Mouse (Mus musculus): ENCODE data around the gene Lsm4. TPM values are rescaled to one million over a fixed set of nuclear protein-coding genes. Genes with fewer than 3 reads are reported as not detected.

Lsm4 gene
- polyA plus RNA-seq, 1 experiment: 148 TPM

DNA sequence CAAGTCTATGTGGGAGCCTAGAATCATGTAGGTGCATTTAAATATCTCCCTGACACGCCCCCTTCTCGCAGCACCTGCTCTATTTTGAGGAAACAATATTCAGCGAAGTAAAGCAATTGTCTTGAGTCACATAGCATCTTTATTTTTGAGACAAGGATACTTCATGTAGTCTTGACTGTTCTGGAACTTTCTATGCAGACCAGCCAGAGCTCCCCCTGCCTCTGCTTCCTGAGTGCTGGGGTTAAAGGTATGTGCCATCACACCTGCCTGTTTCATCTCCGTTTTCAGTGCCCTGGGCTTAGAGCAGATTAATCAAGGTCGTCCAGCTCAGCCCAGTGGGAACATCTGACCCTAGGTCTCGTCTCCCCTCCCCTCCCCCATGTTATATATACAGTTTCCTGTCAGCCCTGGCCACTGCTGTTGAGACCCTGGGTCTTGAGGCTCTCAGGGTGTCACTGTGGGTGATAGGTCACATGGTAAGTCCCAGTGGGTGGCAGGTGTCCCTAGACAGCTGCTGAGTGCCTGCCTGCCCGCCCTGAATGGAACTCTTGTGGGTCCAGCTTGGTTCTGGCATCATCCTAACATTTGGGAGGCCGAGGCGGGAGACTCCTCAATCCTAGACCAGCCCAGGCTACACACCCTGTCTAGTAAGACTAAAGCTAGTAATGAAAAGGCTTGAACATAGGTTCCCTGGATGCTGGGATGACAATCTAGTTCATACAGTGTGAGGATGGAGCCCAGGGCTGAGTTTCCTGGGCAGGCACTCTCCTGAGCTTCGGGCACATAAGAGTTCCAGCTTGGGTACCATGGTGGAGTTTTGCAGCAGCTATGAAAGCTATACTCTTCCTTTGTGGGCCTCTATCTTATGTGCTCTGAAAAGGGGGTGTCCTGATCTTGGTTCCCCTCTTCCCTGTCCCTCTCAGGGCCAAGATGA lies 28.3 kb downstream of the Lsm4 start:
- Histone ChIP-seq H3K4me1 (ENCODE audit: control insufficient read depth, insufficient read depth, low read length) (peaks cover 20% of the 10 kb centered on the region), H3K27ac (ENCODE audit: control insufficient read depth, insufficient read depth, low read depth, low read length) (no peak overlapping the region; the same call in 1 of the 2 replicates)

DNA sequence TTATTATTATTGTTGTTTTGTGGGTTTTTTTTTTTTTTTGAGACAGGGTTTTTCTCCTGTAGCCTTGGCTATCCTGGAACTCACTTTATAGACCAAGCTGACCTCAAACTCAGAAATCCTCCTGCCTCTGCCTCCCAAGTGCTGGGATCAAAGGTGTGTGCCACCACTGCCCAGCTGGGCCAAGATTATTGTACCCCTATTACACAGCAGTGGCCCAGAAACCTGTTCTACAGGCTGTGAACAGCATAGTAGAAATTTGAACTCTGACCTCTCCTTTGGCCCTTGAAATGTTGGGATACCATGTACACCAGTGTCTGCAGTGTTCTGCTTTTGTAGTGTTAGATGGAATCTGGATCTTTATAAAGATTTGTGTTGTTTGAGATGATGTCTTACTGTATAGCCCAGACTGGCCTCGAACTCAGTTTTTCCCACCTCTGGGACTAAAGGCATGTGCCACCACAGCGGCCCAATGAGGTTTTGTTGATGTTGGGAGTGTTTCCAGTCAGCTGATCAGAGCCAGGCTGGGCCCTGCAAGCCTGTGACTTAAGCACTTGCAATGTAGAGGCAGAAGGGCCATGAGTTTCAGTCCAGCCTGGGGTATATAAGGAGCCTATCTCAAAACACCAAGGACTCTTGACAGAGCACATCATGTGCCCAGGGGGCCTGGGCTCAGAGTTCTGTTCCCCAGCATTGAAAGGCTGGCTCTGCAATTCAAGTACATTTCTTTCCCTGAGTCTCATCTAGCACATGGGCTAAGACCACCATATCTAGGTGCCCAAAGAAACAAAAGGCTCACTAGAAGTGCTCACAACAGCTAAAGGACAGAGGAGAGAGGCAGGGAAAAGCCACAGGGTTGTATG lies 29.2 kb downstream of the Lsm4 start:
- TF ChIP-seq CTCF (IDR thresholded peaks at IDR 0.05; ENCODE audit: control insufficient read depth, insufficient read depth, insufficient replicate concordance, low read depth, low read length) (no peak), POLR2A (IDR thresholded peaks at IDR 0.05; ENCODE audit: control insufficient read depth, low read depth, low read length) (no peak)
- Histone ChIP-seq H3K36me3 (ENCODE audit: control insufficient read depth, insufficient read depth, low read length) (no peaks in the 10 kb centered on the region), H3K27ac (ENCODE audit: control insufficient read depth, insufficient read depth, low read depth, low read length) (peak overlapping the region; percentile 2), H3K4me1 (ENCODE audit: control insufficient read depth, insufficient read depth, low read length) (peaks cover 13% of the 10 kb centered on the region), H3K27me3 (ENCODE audit: control insufficient read depth, insufficient read depth, low read length) (no peaks in the 10 kb centered on the region), H3K4me3 (ENCODE audit: control insufficient read depth, low read depth, low read length) (peak overlapping the region; percentile 81)

More for the DNA sequence above, 28.3 kb downstream of the Lsm4 start:
- Histone ChIP-seq H3K4me3 (ENCODE audit: control insufficient read depth, low read depth, low read length) (peak overlapping the region; percentile 81), H3K27me3 (ENCODE audit: control insufficient read depth, insufficient read depth, low read length) (no peaks in the 10 kb centered on the region), H3K36me3 (ENCODE audit: control insufficient read depth, insufficient read depth, low read length) (no peaks in the 10 kb centered on the region)
- TF ChIP-seq POLR2A (IDR thresholded peaks at IDR 0.05; ENCODE audit: control insufficient read depth, low read depth, low read length): no peak
- TF ChIP-seq CTCF (IDR thresholded peaks at IDR 0.05; ENCODE audit: control insufficient read depth, insufficient read depth, insufficient replicate concordance, low read depth, low read length): no peak

DNA sequence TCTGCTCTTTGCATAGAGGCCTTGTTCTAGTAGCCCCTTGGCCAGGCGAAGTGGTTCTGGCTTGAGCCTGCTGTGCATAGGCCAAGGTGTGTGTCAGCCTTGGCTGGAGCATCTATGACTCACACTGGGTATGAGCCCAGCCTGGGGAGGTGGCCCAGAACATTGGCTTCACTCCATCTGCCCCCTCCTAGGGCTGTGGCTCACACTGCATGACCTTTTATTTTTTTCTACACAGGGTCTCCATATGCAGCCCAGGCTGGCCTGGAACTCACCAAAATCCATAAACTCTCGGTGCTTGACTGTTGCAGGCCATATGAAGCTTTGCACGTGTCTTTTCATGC lies 29.8 kb downstream of the Lsm4 start:
- peak overlapping the region; percentile 81 for H3K4me3 ChIP-seq (ENCODE audit: control insufficient read depth, low read depth, low read length)
- TF ChIP-seq POLR2A (IDR thresholded peaks at IDR 0.05; ENCODE audit: control insufficient read depth, low read depth, low read length) (peak; percentile 35; the same call in 1 of the 2 replicates), CTCF (IDR thresholded peaks at IDR 0.05; ENCODE audit: control insufficient read depth, insufficient read depth, insufficient replicate concordance, low read depth, low read length) (no peak)
- peaks cover 9% of the 10 kb centered on the region for H3K4me1 ChIP-seq (ENCODE audit: control insufficient read depth, insufficient read depth, low read length)
- H3K27ac ChIP-seq (ENCODE audit: control insufficient read depth, insufficient read depth, low read depth, low read length): peak overlapping the region; percentile 2
- no peaks in the 10 kb centered on the region for H3K27me3 ChIP-seq (ENCODE audit: control insufficient read depth, insufficient read depth, low read length)
- no peaks in the 10 kb centered on the region for H3K36me3 ChIP-seq (ENCODE audit: control insufficient read depth, insufficient read depth, low read length)

DNA sequence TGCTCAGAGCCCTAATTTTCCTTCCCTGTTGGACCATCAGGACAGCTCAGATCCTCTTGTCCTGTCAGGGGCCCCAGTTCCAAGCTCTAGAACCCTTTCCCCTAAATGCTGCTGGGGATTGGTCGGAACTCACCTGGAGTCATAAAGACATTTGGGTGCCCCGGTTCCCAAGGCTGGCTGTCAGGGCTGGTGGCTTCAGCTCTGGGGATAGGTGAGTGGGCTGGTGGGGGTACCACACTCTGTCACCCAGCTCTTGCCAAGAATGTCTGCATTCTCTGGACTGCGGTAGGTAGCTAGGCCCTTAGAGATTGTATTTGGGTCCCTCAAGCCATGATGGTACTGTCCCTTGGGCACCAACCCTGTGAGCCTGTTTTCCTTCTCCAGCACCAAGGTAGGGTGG lies 30.2 kb downstream of the Lsm4 start, which contains the start of gene Iqcn:
TSS of gene Iqcn (plus strand) at position 171 of the 400 bp plus-strand sequence.
- Histone ChIP-seq H3K27ac (ENCODE audit: control insufficient read depth, insufficient read depth, low read depth, low read length) (peak within 1 kb of the TSS; percentile 59), H3K27me3 (ENCODE audit: control insufficient read depth, insufficient read depth, low read length) (no peaks in the 10 kb centered on the region), H3K4me1 (ENCODE audit: control insufficient read depth, insufficient read depth, low read length) (peaks cover 7% of the 10 kb centered on the region), H3K4me3 (ENCODE audit: control insufficient read depth, low read depth, low read length) (peak within 1 kb of the TSS; percentile 81), H3K36me3 (ENCODE audit: control insufficient read depth, insufficient read depth, low read length) (no peaks in the 10 kb centered on the region)
- TF ChIP-seq CTCF (IDR thresholded peaks at IDR 0.05; ENCODE audit: control insufficient read depth, insufficient read depth, insufficient replicate concordance, low read depth, low read length) (no peak), POLR2A (IDR thresholded peaks at IDR 0.05; ENCODE audit: control insufficient read depth, low read depth, low read length) (no peak; the same call in 1 of the 2 replicates)

DNA sequence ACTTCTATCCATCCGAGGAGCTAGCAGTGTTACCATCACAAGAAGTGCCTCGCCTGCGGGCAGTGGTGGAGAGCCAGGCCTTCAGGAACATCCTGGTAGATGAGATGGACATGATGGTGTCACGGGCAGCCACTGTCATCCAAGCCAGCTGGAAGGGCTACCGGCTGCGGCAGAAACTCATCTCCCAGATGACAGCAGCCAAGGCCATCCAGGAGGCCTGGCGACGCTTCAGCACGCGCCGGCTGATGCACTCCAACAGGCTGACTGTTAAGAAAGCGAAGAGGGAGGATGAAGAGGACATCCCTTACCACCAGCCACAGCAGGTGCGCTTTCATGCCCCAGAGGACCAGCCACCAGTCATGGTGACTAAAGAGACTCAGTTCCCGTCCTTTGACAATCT lies 35.2 kb downstream of the Lsm4 start:
- Histone ChIP-seq H3K36me3 (ENCODE audit: control insufficient read depth, insufficient read depth, low read length) (no peaks in the 10 kb centered on the region), H3K4me1 (ENCODE audit: control insufficient read depth, insufficient read depth, low read length) (no peaks in the 10 kb centered on the region; the same call in 1 of the 2 replicates), H3K27me3 (ENCODE audit: control insufficient read depth, insufficient read depth, low read length) (no peaks in the 10 kb centered on the region), H3K27ac (ENCODE audit: control insufficient read depth, insufficient read depth, low read depth, low read length) (no peak overlapping the region), H3K4me3 (ENCODE audit: control insufficient read depth, low read depth, low read length) (no peak overlapping the region)
- TF ChIP-seq CTCF (IDR thresholded peaks at IDR 0.05; ENCODE audit: control insufficient read depth, insufficient read depth, insufficient replicate concordance, low read depth, low read length) (0 out of 2 replicates have a peak, but pooled peaks have one; percentile 3), POLR2A (IDR thresholded peaks at IDR 0.05; ENCODE audit: control insufficient read depth, low read depth, low read length) (no peak)

DNA sequence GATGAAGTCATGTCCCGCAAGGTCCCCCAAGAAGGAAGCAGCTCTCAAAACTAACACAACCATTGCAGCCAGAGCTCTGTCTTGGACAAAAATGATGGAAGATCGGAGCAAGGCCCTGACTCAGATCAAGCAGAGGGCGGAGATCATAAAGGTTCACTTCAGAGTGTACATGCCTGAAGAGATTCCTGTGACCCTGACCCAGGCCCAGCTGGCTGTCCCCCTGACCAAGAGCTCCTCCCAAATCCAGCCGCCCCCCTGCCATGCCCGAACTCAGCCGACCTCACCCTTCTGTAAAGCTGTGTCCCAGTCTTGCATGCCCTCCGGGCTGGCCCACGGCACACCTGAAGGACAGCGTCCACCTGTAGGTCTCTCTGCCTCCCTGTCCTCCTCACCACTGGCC lies 36.7 kb downstream of the Lsm4 start:
- H3K4me3 ChIP-seq (ENCODE audit: control insufficient read depth, low read depth, low read length): no peak overlapping the region
- H3K27me3 ChIP-seq (ENCODE audit: control insufficient read depth, insufficient read depth, low read length): no peaks in the 10 kb centered on the region
- H3K27ac ChIP-seq (ENCODE audit: control insufficient read depth, insufficient read depth, low read depth, low read length): no peak overlapping the region
- H3K4me1 ChIP-seq (ENCODE audit: control insufficient read depth, insufficient read depth, low read length): no peaks in the 10 kb centered on the region; the same call in 1 of the 2 replicates
- TF ChIP-seq POLR2A (IDR thresholded peaks at IDR 0.05; ENCODE audit: control insufficient read depth, low read depth, low read length) (no peak), CTCF (IDR thresholded peaks at IDR 0.05; ENCODE audit: control insufficient read depth, insufficient read depth, insufficient replicate concordance, low read depth, low read length) (no peak)
- H3K36me3 ChIP-seq (ENCODE audit: control insufficient read depth, insufficient read depth, low read length): no peaks in the 10 kb centered on the region

DNA sequence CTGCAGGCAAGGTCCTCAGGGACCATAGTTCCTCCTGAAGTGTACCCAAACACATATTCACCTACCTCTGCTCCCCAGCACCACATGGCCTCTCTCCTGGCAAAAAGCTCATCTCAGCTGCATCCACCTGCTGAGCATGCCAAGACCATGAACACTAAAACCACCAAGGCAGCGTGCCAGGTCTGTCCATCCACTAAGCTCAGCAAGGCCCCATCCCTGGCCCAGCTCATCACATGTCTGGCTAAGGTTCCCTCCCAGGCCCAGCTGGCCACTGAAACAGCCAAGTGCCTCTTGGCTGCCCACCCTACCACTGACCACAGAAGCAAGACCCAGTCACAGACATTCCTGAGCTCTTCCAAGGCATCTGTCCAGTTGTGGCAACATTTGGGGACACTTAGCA lies 37.2 kb downstream of the Lsm4 start:
- Histone ChIP-seq H3K27me3 (ENCODE audit: control insufficient read depth, insufficient read depth, low read length) (no peaks in the 10 kb centered on the region), H3K36me3 (ENCODE audit: control insufficient read depth, insufficient read depth, low read length) (no peaks in the 10 kb centered on the region), H3K4me3 (ENCODE audit: control insufficient read depth, low read depth, low read length) (no peak overlapping the region), H3K4me1 (ENCODE audit: control insufficient read depth, insufficient read depth, low read length) (no peaks in the 10 kb centered on the region; the same call in 1 of the 2 replicates), H3K27ac (ENCODE audit: control insufficient read depth, insufficient read depth, low read depth, low read length) (no peak overlapping the region)
- TF ChIP-seq POLR2A (IDR thresholded peaks at IDR 0.05; ENCODE audit: control insufficient read depth, low read depth, low read length): no peak

All from testis, adult 2 months (tissue).